Mouse (Mus musculus): ENCODE results near the gene Rab26.
A peak's percentile ranks its signal among the peaks of the same experiment; 100 is the strongest.

Gene Rab26

GRCm38 (mm10) chr17:24534160-24534718, at the start of gene Rab26:
Rab26 (minus strand) TSS chr17:24534210.
- DNase-seq (ENCODE audit: low spot score in 2 of 2): no peak

GRCm38 (mm10) chr17:24580287-24580686, 46.3 kb upstream of the Rab26 start:
- no peak for DNase-seq (ENCODE audit: low spot score in 2 of 2)

- no peak for DNase-seq (ENCODE audit: low spot score in 2 of 2)
Measured at GRCm38 (mm10) chr17:24579532-24579931, 45.5 kb upstream of the Rab26 start.

GRCm38 (mm10) chr17:24573811-24574210, 39.8 kb upstream of the Rab26 start:
- DNase-seq (ENCODE audit: low spot score in 2 of 2): no peak

- no peak for DNase-seq (ENCODE audit: low spot score in 2 of 2)
Measured at GRCm38 (mm10) chr17:24572651-24573245, 38.7 kb upstream of the Rab26 start.

GRCm38 (mm10) chr17:24569837-24570236, 35.8 kb upstream of the Rab26 start:
- DNase-seq (ENCODE audit: low spot score in 2 of 2): no peak

- no peak for DNase-seq (ENCODE audit: low spot score in 2 of 2)
Measured at GRCm38 (mm10) chr17:24567034-24567779, 33.2 kb upstream of the Rab26 start.

- no peak for DNase-seq (ENCODE audit: low spot score in 2 of 2)
Measured at GRCm38 (mm10) chr17:24565792-24566191, 31.8 kb upstream of the Rab26 start.

- DNase-seq (ENCODE audit: low spot score in 2 of 2): no peak
Measured at GRCm38 (mm10) chr17:24565092-24565491, 31.1 kb upstream of the Rab26 start.

- DNase-seq (ENCODE audit: low spot score in 2 of 2): no peak
Measured at GRCm38 (mm10) chr17:24564422-24564821, 30.4 kb upstream of the Rab26 start.

- DNase-seq (ENCODE audit: low spot score in 2 of 2): no peak
Measured at GRCm38 (mm10) chr17:24563638-24564037, 29.6 kb upstream of the Rab26 start.

GRCm38 (mm10) chr17:24561592-24561991, 27.6 kb upstream of the Rab26 start:
- DNase-seq (ENCODE audit: low spot score in 2 of 2): no peak

- DNase-seq (ENCODE audit: low spot score in 2 of 2): no peak
Measured at GRCm38 (mm10) chr17:24560301-24561028, 26.5 kb upstream of the Rab26 start.

- no peak for DNase-seq (ENCODE audit: low spot score in 2 of 2)
Measured at GRCm38 (mm10) chr17:24559146-24559545, 25.1 kb upstream of the Rab26 start.

GRCm38 (mm10) chr17:24558600-24559099, 24.6 kb upstream of the Rab26 start:
- DNase-seq (ENCODE audit: low spot score in 2 of 2): no peak

- DNase-seq (ENCODE audit: low spot score in 2 of 2): no peak
Measured at GRCm38 (mm10) chr17:24557091-24557490, 23.1 kb upstream of the Rab26 start.

GRCm38 (mm10) chr17:24551050-24551444, 17.0 kb upstream of the Rab26 start:
- no peak for DNase-seq (ENCODE audit: low spot score in 2 of 2)

GRCm38 (mm10) chr17:24550416-24551049, 16.5 kb upstream of the Rab26 start:
- DNase-seq (ENCODE audit: low spot score in 2 of 2): peak; percentile 79 to 83

GRCm38 (mm10) chr17:24549618-24550415, 15.8 kb upstream of the Rab26 start, which contains the start of gene Pkd1:
Pkd1 (plus strand) TSS chr17:24549834.
- DNase-seq (ENCODE audit: low spot score in 2 of 2): peak; percentile 94 to 98

- DNase-seq (ENCODE audit: low spot score in 2 of 2): peak in 1 of 2 experiments; percentile 70
Measured at GRCm38 (mm10) chr17:24548921-24549617, 15.1 kb upstream of the Rab26 start.

All from frontal cortex, postnatal 36 days (tissue).